Mouse (Mus musculus) midbrain, embryonic 16.5 days (tissue): ENCODE measurements around the gene Rasgrf2. TPM values are rescaled to one million over a fixed set of nuclear protein-coding genes. Genes with fewer than 3 reads are reported as not detected.

Experiments used
- ATAC-seq: fragments of 200-750 bp; cut with Nextera tagmentation; 2 replicates; pipeline ENCODE4 v1.8.0; 2017; ENCODE audit warnings: moderate TSS enrichment
- H3K27ac ChIP-seq: fragments of 300-500 bp; sonication (generic); 2 replicates; pipeline ENCODE4 v1.5.1; 2014; ENCODE audit warnings: mild to moderate bottlenecking, low read length, mixed read lengths
- H3K27me3 ChIP-seq: fragments of 300-500 bp; sonication (generic); 2 replicates; pipeline ENCODE4 v1.6.1; 2014; ENCODE audit warnings: low read depth, low read length, mixed read lengths; ENCODE audit not compliant: control insufficient read depth, insufficient read depth
- H3K36me3 ChIP-seq: fragments of 300-500 bp; sonication (generic); 2 replicates; pipeline ENCODE4 v1.6.1; 2014; ENCODE audit warnings: mild to moderate bottlenecking, low read length, moderate library complexity, mixed read lengths; ENCODE audit not compliant: control insufficient read depth, insufficient read depth
- H3K4me1 ChIP-seq: fragments of 300-500 bp; sonication (generic); 2 replicates; pipeline ENCODE4 v1.6.1; 2014; ENCODE audit warnings: mild to moderate bottlenecking, low read length, mixed read lengths; ENCODE audit not compliant: control insufficient read depth, insufficient read depth
- H3K4me2 ChIP-seq: fragments of 300-500 bp; sonication (generic); 2 replicates; pipeline ENCODE4 v1.6.1; 2014; ENCODE audit warnings: mild to moderate bottlenecking, low read length, mixed read lengths
- H3K4me3 ChIP-seq: fragments of 300-500 bp; sonication (generic); 2 replicates; pipeline ENCODE4 v1.5.1; 2014; ENCODE audit warnings: low read depth, mild to moderate bottlenecking, low read length, moderate library complexity, mixed read lengths
- H3K9ac ChIP-seq: fragments of 300-500 bp; sonication (generic); 2 replicates; pipeline ENCODE4 v1.6.1; 2014; ENCODE audit warnings: low read depth, low read length, mixed read lengths
- H3K9me3 ChIP-seq: fragments of 300-500 bp; sonication (generic); replicated peaks from 2 replicates; pipeline ENCODE4 v1.6.1; 2014; ENCODE audit warnings: mild to moderate bottlenecking, low read length, mixed read lengths; ENCODE audit not compliant: control insufficient read depth, poor library complexity, severe bottlenecking
- WGBS: fragments of 180-500 bp; shearing (Covaris S2); extraction: QIAGEN DNeasy Blood & Tissue Kit; methylation state at CpG from one replicate; pipeline ENCODE4 v1.1.7; 2014; 5-methylcytosine and 5-hydroxymethylcytosine counted together
- polyA plus RNA-seq: library from polyadenylated mRNA; unstranded; fragments of >200 nt; fragmentation: Nextera tagmentation; extraction: Ambion mirVana; gene quantifications from 2 replicates; pipeline ENCODE4 v1.2.1, GENCODE M21; 2015

Rasgrf2 gene
- polyA plus RNA-seq, 1 experiment from 2014 or later = 14.6 TPM

- H3K4me2 ChIP-seq = no peak overlapping the region
- no peak overlapping the region for H3K4me3 ChIP-seq
- H3K27me3 ChIP-seq = no peaks in the 10 kb centered on the region
- H3K9me3 ChIP-seq = no peaks in the 10 kb centered on the region
- ATAC-seq = 0 out of 2 replicates have a peak, but pooled peaks have one; percentile 29
- no peaks in the 10 kb centered on the region for H3K36me3 ChIP-seq
- no peak overlapping the region for H3K27ac ChIP-seq
- H3K9ac ChIP-seq = no peak overlapping the region
- H3K4me1 ChIP-seq = peaks cover 8% of the 10 kb centered on the region
- 80% methylated on average over 5 of the region's 5 CpGs for WGBS
Measured at GRCm38 (mm10) chr13:91916308-91916707, 215.1 kb downstream of the Rasgrf2 start.

- no peaks in the 10 kb centered on the region for H3K36me3 ChIP-seq
- H3K9me3 ChIP-seq = no peaks in the 10 kb centered on the region
- H3K9ac ChIP-seq = no peak overlapping the region
- H3K4me1 ChIP-seq = peaks cover 8% of the 10 kb centered on the region
- ATAC-seq = peak; percentile 84
- H3K4me3 ChIP-seq = no peak overlapping the region
- 0 out of 2 replicates have a peak overlapping the region, but pooled peaks have one; percentile 9 for H3K4me2 ChIP-seq
- H3K27ac ChIP-seq = peak overlapping the region; percentile 21; the same call in 1 of the 2 replicates
- 46% methylated on average over 6 of the region's 6 CpGs for WGBS
- H3K27me3 ChIP-seq = no peaks in the 10 kb centered on the region
Measured at GRCm38 (mm10) chr13:91915582-91916239, 215.7 kb downstream of the Rasgrf2 start.

- WGBS = 27% methylated on average over 4 of the region's 4 CpGs
Measured at GRCm38 (mm10) chr13:91915192-91915581, 216.3 kb downstream of the Rasgrf2 start.

GRCm38 (mm10) chr13:91911652-91912051, 219.8 kb downstream of the Rasgrf2 start:
- Histone ChIP-seq H3K4me2 (no peak overlapping the region), H3K4me3 (no peak overlapping the region), H3K9ac (no peak overlapping the region), H3K36me3 (no peaks in the 10 kb centered on the region), H3K4me1 (peaks cover 8% of the 10 kb centered on the region), H3K27ac (no peak overlapping the region), H3K9me3 (no peaks in the 10 kb centered on the region), H3K27me3 (no peaks in the 10 kb centered on the region)
- ATAC-seq = no peak

More at GRCm38 (mm10) chr13:91915192-91915581, 216.3 kb downstream of the Rasgrf2 start:
- Histone ChIP-seq H3K27ac (peak overlapping the region; percentile 21; the same call in 1 of the 2 replicates), H3K9me3 (no peaks in the 10 kb centered on the region), H3K4me2 (0 out of 2 replicates have a peak overlapping the region, but pooled peaks have one; percentile 9), H3K27me3 (no peaks in the 10 kb centered on the region), H3K4me1 (peaks cover 8% of the 10 kb centered on the region), H3K36me3 (no peaks in the 10 kb centered on the region), H3K4me3 (no peak overlapping the region), H3K9ac (no peak overlapping the region)
- peak; percentile 46; the same call in 1 of the 2 replicates for ATAC-seq

GRCm38 (mm10) chr13:91911211-91911610, 220.2 kb downstream of the Rasgrf2 start:
- H3K27me3 ChIP-seq = no peaks in the 10 kb centered on the region
- H3K4me1 ChIP-seq = peaks cover 8% of the 10 kb centered on the region
- H3K27ac ChIP-seq = no peak overlapping the region
- no peak for ATAC-seq
- H3K9me3 ChIP-seq = no peaks in the 10 kb centered on the region
- no peak overlapping the region for H3K4me3 ChIP-seq
- H3K9ac ChIP-seq = no peak overlapping the region
- no peak overlapping the region for H3K4me2 ChIP-seq
- H3K36me3 ChIP-seq = no peaks in the 10 kb centered on the region

- no peaks in the 10 kb centered on the region for H3K27me3 ChIP-seq
- no peak overlapping the region for H3K4me3 ChIP-seq
- no peak overlapping the region for H3K27ac ChIP-seq
- WGBS = 37% methylated on average over 10 of the region's 10 CpGs
- H3K4me2 ChIP-seq = no peak overlapping the region
- ATAC-seq = peak; percentile 88
- no peak overlapping the region for H3K9ac ChIP-seq
- no peaks in the 10 kb centered on the region for H3K36me3 ChIP-seq
- H3K4me1 ChIP-seq = no peaks in the 10 kb centered on the region
- no peaks in the 10 kb centered on the region for H3K9me3 ChIP-seq
Measured at GRCm38 (mm10) chr13:91908202-91908980, 223.1 kb downstream of the Rasgrf2 start.

GRCm38 (mm10) chr13:91906338-91906737, 225.1 kb downstream of the Rasgrf2 start:
- H3K9ac ChIP-seq = no peak overlapping the region
- H3K36me3 ChIP-seq = no peaks in the 10 kb centered on the region
- ATAC-seq = no peak
- no peaks in the 10 kb centered on the region for H3K27me3 ChIP-seq
- H3K4me1 ChIP-seq = no peaks in the 10 kb centered on the region
- H3K4me3 ChIP-seq = no peak overlapping the region
- 44% methylated on average over 3 of the region's 3 CpGs for WGBS
- no peak overlapping the region for H3K4me2 ChIP-seq
- H3K9me3 ChIP-seq = no peaks in the 10 kb centered on the region
- H3K27ac ChIP-seq = no peak overlapping the region

GRCm38 (mm10) chr13:91896476-91896875, 235.0 kb downstream of the Rasgrf2 start:
- 67% methylated on average over 1 of the region's 1 CpGs for WGBS
- Histone ChIP-seq H3K27me3 (no peaks in the 10 kb centered on the region; the same call in 1 of the 2 replicates), H3K4me2 (no peak overlapping the region), H3K27ac (no peak overlapping the region), H3K9ac (no peak overlapping the region), H3K4me3 (no peak overlapping the region), H3K36me3 (no peaks in the 10 kb centered on the region), H3K4me1 (no peaks in the 10 kb centered on the region), H3K9me3 (no peaks in the 10 kb centered on the region)
- ATAC-seq = no peak

- no peaks in the 10 kb centered on the region for H3K4me1 ChIP-seq
- no peak overlapping the region for H3K9ac ChIP-seq
- H3K4me3 ChIP-seq = no peak overlapping the region
- no peaks in the 10 kb centered on the region for H3K36me3 ChIP-seq
- no peak overlapping the region for H3K27ac ChIP-seq
- WGBS = 83% methylated on average over 6 of the region's 6 CpGs
- no peak overlapping the region for H3K4me2 ChIP-seq
- no peak for ATAC-seq
- no peaks in the 10 kb centered on the region for H3K9me3 ChIP-seq
- no peaks in the 10 kb centered on the region; the same call in 1 of the 2 replicates for H3K27me3 ChIP-seq
Measured at GRCm38 (mm10) chr13:91893132-91893531, 238.3 kb downstream of the Rasgrf2 start.
